Mouse (Mus musculus) thymus, adult 2 months (tissue): ENCODE data around the gene Psmf1.

ENCODE experiments used
- CTCF ChIP-seq: fragments of 200-500 bp; IDR thresholded peaks from 2 replicates; pipeline ENCODE4 v1.5.1; 2012; ENCODE audit warnings: mild to moderate bottlenecking, control low read depth, low read length, moderate library complexity, borderline replicate concordance; ENCODE audit not compliant: control insufficient read depth, poor library complexity, insufficient read depth; ENCODE audit errors: extremely low read depth
- POLR2A ChIP-seq: fragments of 200-500 bp; IDR thresholded peaks from 2 replicates; pipeline ENCODE4 v1.6.1; 2012; ENCODE audit warnings: mild to moderate bottlenecking, low read length, control low read depth, moderate library complexity; ENCODE audit not compliant: control insufficient read depth, poor library complexity, insufficient read depth; ENCODE audit errors: extremely low read depth

DNA sequence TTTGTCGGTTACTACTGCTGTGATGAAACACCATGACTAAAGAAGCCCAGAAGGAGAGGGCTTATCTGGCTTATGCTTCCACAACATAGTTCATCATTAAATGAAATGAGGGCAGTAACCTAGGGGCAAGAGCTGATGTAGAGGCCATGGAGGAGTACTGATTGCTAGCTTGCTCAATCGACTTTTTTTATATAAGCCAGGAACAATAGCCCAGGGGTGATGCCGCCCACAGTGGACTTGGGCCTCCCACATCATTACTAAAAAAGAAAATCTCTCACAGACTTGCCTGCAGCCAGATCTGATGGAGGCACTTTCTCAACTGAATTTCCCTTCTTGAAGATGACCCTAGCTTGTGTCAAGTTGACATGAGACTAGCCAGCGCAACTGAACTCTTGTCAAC, 61.0 kb downstream of the Psmf1 start:
- TF ChIP-seq POLR2A (no peak), CTCF (no peak)
